Mouse (Mus musculus) CH12.LX (cell line): ENCODE measurements around the gene 1700017D01Rik. TPM values are rescaled to one million over a fixed set of nuclear protein-coding genes. Genes with fewer than 3 reads are reported as not detected.
"Not testable (repeated sequence)": the region's sequence is repeated elsewhere in the genome, so short reads cannot be mapped to it uniquely, and the experiment has no call there.

Experiments used
- DNase-seq: peaks from one replicate; pipeline ENCODE4 v3.0.0-alpha.2; 2013; ENCODE audit errors: extremely low read depth
- H3K27ac ChIP-seq: 2 replicates; pipeline ENCODE4 v1.5.1; 2012; ENCODE audit warnings: low read depth, mild to moderate bottlenecking, control low read depth, moderate library complexity; ENCODE audit not compliant: insufficient read depth
- H3K27me3 ChIP-seq: replicated peaks from 2 replicates; pipeline ENCODE3; 2012; ENCODE audit warnings: inconsistent platforms
- H3K36me3 ChIP-seq, 2 experiments: replicated peaks in 1 of 2; 2 replicates each; pipeline versions ENCODE3 to v1.6.1; 2012; ENCODE audit warnings: inconsistent platforms in 1 of 2, low read length in 1 of 2, mild to moderate bottlenecking in 1 of 2, mixed read lengths in 1 of 2, moderate library complexity in 1 of 2; ENCODE audit not compliant: control insufficient read depth in 1 of 2, insufficient read depth in 1 of 2
- H3K4me1 ChIP-seq, 2 experiments: 2 replicates each; pipeline ENCODE4 v1.6.1; 2012; ENCODE audit warnings: inconsistent platforms in 1 of 2, moderate library complexity in 1 of 2; ENCODE audit not compliant: insufficient read depth in 2 of 2, control insufficient read depth in 1 of 2
- H3K4me2 ChIP-seq: 2 replicates; pipeline ENCODE4 v1.6.1; 2012; ENCODE audit warnings: low read depth, mild to moderate bottlenecking, control low read depth; ENCODE audit not compliant: poor library complexity, insufficient read depth, severe bottlenecking
- H3K4me3 ChIP-seq, 3 experiments: fragments of 150-350 bp in 1 of 3; sonication (generic) in 1 of 3; replicated peaks in 1 of 3; 2 replicates each; pipeline versions ENCODE3 to v1.5.1; 2011 to 2012; ENCODE audit warnings: low read depth in 2 of 3, low read length in 2 of 3, mild to moderate bottlenecking in 2 of 3, moderate library complexity in 2 of 3, control low read depth in 1 of 3, improper control_type of control experiment in 1 of 3, inconsistent platforms in 1 of 3, mixed read lengths in 1 of 3; ENCODE audit not compliant: poor library complexity in 1 of 3
- H3K79me2 ChIP-seq: replicated peaks from 2 replicates; pipeline ENCODE4 v1.6.1; 2012; ENCODE audit warnings: mild to moderate bottlenecking, moderate library complexity; ENCODE audit not compliant: control insufficient read depth, poor library complexity, insufficient read depth, severe bottlenecking; ENCODE audit errors: extremely low read depth
- H3K9ac ChIP-seq: 2 replicates; pipeline ENCODE4 v1.6.1; 2012; ENCODE audit warnings: low read depth, mild to moderate bottlenecking, control low read depth, moderate library complexity; ENCODE audit not compliant: insufficient read depth
- H3K9me3 ChIP-seq: replicated peaks from 2 replicates; pipeline ENCODE3; 2012; ENCODE audit warnings: low read length, inconsistent platforms, mixed read lengths
- BHLHE40 ChIP-seq: IDR thresholded peaks from 2 replicates; pipeline ENCODE4 v1.6.1; 2011; ENCODE audit warnings: mild to moderate bottlenecking, low read depth, low read length, improper control_type of control experiment
- CHD1 ChIP-seq: IDR thresholded peaks from 2 replicates; pipeline ENCODE4 v1.6.1; 2012; ENCODE audit warnings: low read depth, low read length, improper control_type of control experiment, inconsistent platforms
- CHD2 ChIP-seq: IDR thresholded peaks from 2 replicates; pipeline ENCODE4 v1.6.1; 2011; ENCODE audit warnings: low read length, improper control_type of control experiment
- CTCF ChIP-seq, 2 experiments: IDR thresholded peaks in 1 of 2; conservative IDR thresholded peaks in 1 of 2; 2 replicates each; pipeline ENCODE4 v1.5.1; 2011 to 2012; ENCODE audit warnings: low read depth in 2 of 2, low read length in 2 of 2, improper control_type of control experiment in 1 of 2, inconsistent platforms in 1 of 2, mild to moderate bottlenecking in 1 of 2, moderate library complexity in 1 of 2
- ELF1 ChIP-seq: IDR thresholded peaks from 2 replicates; pipeline ENCODE4 v1.6.1; 2014; ENCODE audit warnings: low read depth, mild to moderate bottlenecking, inconsistent platforms, low read length, improper control_type of control experiment
- GABPA ChIP-seq: IDR thresholded peaks from 2 replicates; pipeline ENCODE4 v1.6.1; 2012; ENCODE audit warnings: low read depth, low read length, improper control_type of control experiment, inconsistent platforms; ENCODE audit not compliant: insufficient replicate concordance
- IRF4 ChIP-seq: IDR thresholded peaks from 2 replicates; pipeline ENCODE4 v1.6.1; 2014; ENCODE audit warnings: low read depth, mild to moderate bottlenecking, inconsistent platforms, low read length, improper control_type of control experiment
- JUND ChIP-seq: conservative IDR thresholded peaks from 2 replicates; pipeline ENCODE4 v1.6.1; 2011; ENCODE audit warnings: low read depth, low read length, improper control_type of control experiment
- MAFK ChIP-seq: IDR thresholded peaks from 2 replicates; pipeline ENCODE4 v1.6.1; 2011; ENCODE audit warnings: low read length, improper control_type of control experiment; ENCODE audit not compliant: insufficient replicate concordance
- MAX ChIP-seq: IDR thresholded peaks from 2 replicates; pipeline ENCODE4 v1.6.1; 2011; ENCODE audit warnings: low read length, improper control_type of control experiment
- MAZ ChIP-seq: IDR thresholded peaks from 2 replicates; pipeline ENCODE4 v1.6.1; 2012; ENCODE audit warnings: low read depth, mild to moderate bottlenecking, inconsistent platforms, low read length, improper control_type of control experiment, moderate library complexity
- MXI1 ChIP-seq: IDR thresholded peaks from 2 replicates; pipeline ENCODE4 v1.6.1; 2011; ENCODE audit warnings: mild to moderate bottlenecking, low read depth, low read length, improper control_type of control experiment
- NELFE ChIP-seq: IDR thresholded peaks from 2 replicates; pipeline ENCODE4 v1.6.1; 2011; ENCODE audit warnings: low read depth, low read length, improper control_type of control experiment
- NRF1 ChIP-seq: IDR thresholded peaks from 2 replicates; pipeline ENCODE4 v1.6.1; 2014; ENCODE audit warnings: low read depth, mild to moderate bottlenecking, inconsistent platforms, low read length, improper control_type of control experiment, moderate library complexity
- PAX5 ChIP-seq: IDR thresholded peaks from 2 replicates; pipeline ENCODE4 v1.6.1; 2012; ENCODE audit warnings: low read length, inconsistent platforms, mixed read lengths
- POLR2A ChIP-seq: IDR thresholded peaks from 2 replicates; pipeline ENCODE4 v1.6.1; 2011; ENCODE audit warnings: low read depth, mild to moderate bottlenecking, improper control_type of control experiment, low read length
- RAD21 ChIP-seq: IDR thresholded peaks from 2 replicates; pipeline ENCODE4 v1.6.1; 2011; ENCODE audit warnings: low read depth, mild to moderate bottlenecking, low read length, improper control_type of control experiment, moderate library complexity
- RCOR1 ChIP-seq: conservative IDR thresholded peaks from 2 replicates; pipeline ENCODE4 v1.6.1; 2012; ENCODE audit warnings: low read depth, mild to moderate bottlenecking, inconsistent platforms, low read length, improper control_type of control experiment
- SMC3 ChIP-seq: IDR thresholded peaks from 2 replicates; pipeline ENCODE4 v1.6.1; 2011; ENCODE audit warnings: low read depth, low read length, improper control_type of control experiment
- TBP ChIP-seq: conservative IDR thresholded peaks from 2 replicates; pipeline ENCODE4 v1.6.1; 2011; ENCODE audit warnings: low read depth, low read length, improper control_type of control experiment
- TCF12 ChIP-seq: IDR thresholded peaks from 2 replicates; pipeline ENCODE4 v1.6.1; 2014; ENCODE audit warnings: low read depth, mild to moderate bottlenecking, inconsistent platforms, low read length, improper control_type of control experiment
- USF1 ChIP-seq: IDR thresholded peaks from 2 replicates; pipeline ENCODE4 v1.6.1; 2014; ENCODE audit warnings: low read depth, mild to moderate bottlenecking, inconsistent platforms, low read length, improper control_type of control experiment
- ZKSCAN1 ChIP-seq: IDR thresholded peaks from 2 replicates; pipeline ENCODE4 v1.6.1; 2012; ENCODE audit warnings: low read depth, inconsistent platforms, low read length, improper control_type of control experiment, borderline replicate concordance
- dilution Hi-C: fragments of 300-500 bp; cut with MboI; formaldehyde crosslinking; loops from 2 replicates; pipeline ENCODE4 v1.14.3; 2020; ENCODE audit warnings: low sequenced_read_pairs; ENCODE audit not compliant: extremely low pct_unique_long_range_greater_than_20kb, extremely low pct_ligation_motif_present
- in situ Hi-C: fragments of 300-500 bp; cut with MboI; formaldehyde crosslinking; loops from 3 replicates; pipeline ENCODE4 v1.14.3; 2019; ENCODE audit warnings: low sequenced_read_pairs, low pct_ligation_motif_present, low pct_unique_long_range_greater_than_20kb, mixed read lengths
- polyA plus RNA-seq: library from polyadenylated mRNA; unstranded; fragments of >175 nt; gene quantifications from 2 replicates; pipeline ENCODE4 v1.2.1, GENCODE M21; 2012; ENCODE audit warnings: low read depth; ENCODE audit not compliant: insufficient read length
- total RNA-seq, 2 experiments: library from RNA; depleted of rRNA; stranded (reverse); fragments of 300-350 nt in 1 of 2; fragments of >200 nt in 1 of 2; gene quantifications; 2 replicates each; pipeline ENCODE4 v1.2.3; 2012 to 2014

The 1700017D01Rik gene
- not detected in 2 replicates for total RNA-seq (2012; rRNA removed)
- not detected in 2 replicates for total RNA-seq (2014; rRNA removed)
- polyA plus RNA-seq: not detected in 2 replicates

GRCm38 (mm10) chr19:11130776-11131175 is at the start of gene 1700017D01Rik:
Gene 1700017D01Rik (minus strand): TSS chr19:11130876.
- H3K4me2 ChIP-seq, DNase-seq, H3K36me3 ChIP-seq, H3K4me3 ChIP-seq, H3K9ac ChIP-seq, in situ Hi-C loops, H3K27me3 ChIP-seq, H3K9me3 ChIP-seq, H3K79me2 ChIP-seq, H3K27ac ChIP-seq, H3K4me1 ChIP-seq, dilution Hi-C loops: not testable (repeated sequence)

GRCm38 (mm10) chr19:11177464-11177863 is 46.8 kb upstream of the 1700017D01Rik start:
- Histone ChIP-seq H3K27me3 (no peaks in the 10 kb centered on the region), H3K79me2 (no peaks in the 10 kb centered on the region), H3K4me3 (no peak overlapping the region), H3K9ac (no peak overlapping the region), H3K27ac (no peak overlapping the region), H3K4me2 (no peak overlapping the region), H3K4me1 (no peaks in the 10 kb centered on the region), H3K9me3 (no peaks in the 10 kb centered on the region), H3K36me3 (no peaks in the 10 kb centered on the region)
- dilution Hi-C loops (no loop called here), in situ Hi-C loops (loop anchor here (25.0 kb wide), 1 partner anchor 585 kb away; the partner anchor contains the start of gene Mrpl16)
- no peak for DNase-seq
- TF ChIP-seq USF1: no peak
- TF ChIP-seq IRF4: no peak
- no peak for TF ChIP-seq MAX
- TF ChIP-seq BHLHE40: no peak
- no peak for TF ChIP-seq GABPA
- TF ChIP-seq TCF12: no peak
- TF ChIP-seq NELFE: no peak
- no peak for TF ChIP-seq POLR2A
- no peak for TF ChIP-seq CHD2
- no peak for TF ChIP-seq PAX5
- no peak for TF ChIP-seq CHD1
- no peak for TF ChIP-seq MAFK

- Histone ChIP-seq H3K27me3 (no peaks in the 10 kb centered on the region), H3K9ac (no peak within 1 kb of the TSS), H3K4me3 (no peak within 1 kb of the TSS), H3K4me2 (no peak within 1 kb of the TSS), H3K36me3 (no peaks in the 10 kb centered on the region), H3K4me1 (no peaks in the 10 kb centered on the region), H3K9me3 (no peaks in the 10 kb centered on the region), H3K79me2 (no peaks in the 10 kb centered on the region), H3K27ac (no peak within 1 kb of the TSS)
- DNase-seq: peak; percentile 17
- TF ChIP-seq RAD21: peak; percentile 61
- TF ChIP-seq RCOR1: no peak
- peak; percentile 28; the same call in 1 of the 2 replicates for TF ChIP-seq TCF12
- TF ChIP-seq TBP: no peak
- no peak for TF ChIP-seq PAX5
- peak; percentile 54; the same call in 1 of the 2 replicates for TF ChIP-seq MAX
- TF ChIP-seq ZKSCAN1: no peak
- TF ChIP-seq BHLHE40: peak; percentile 64
- TF ChIP-seq NRF1: no peak
- TF ChIP-seq CTCF (conservative IDR thresholded peaks at IDR 0.05 in 1 of 2, IDR thresholded peaks at IDR 0.05 in 1 of 2; ENCODE audit: low read depth in 2 of 2, low read length in 2 of 2): peak; percentile 27 to 75; a peak in 2 of 4 replicates
- no peak for TF ChIP-seq MAZ
- TF ChIP-seq MXI1: no peak
- 0 out of 2 replicates have a peak, but pooled peaks have one; percentile 25 for TF ChIP-seq ELF1
- no peak for TF ChIP-seq JUND
- peak; percentile 76 for TF ChIP-seq SMC3
- dilution Hi-C loops: no loop called here
- in situ Hi-C loops: no loop called here
These were observed 34.5 kb upstream of the 1700017D01Rik start, which contains the start of gene 1700025F22Rik for GRCm38 (mm10) chr19:11165172-11165571. Gene 1700025F22Rik (minus strand): TSS chr19:11165320.
